Mouse (Mus musculus) limb, embryonic 14.5 days (tissue): ENCODE results near the gene Hs2st1. TPM values are rescaled to one million over a fixed set of nuclear protein-coding genes. Genes with fewer than 3 reads are reported as not detected.

Experiments
- ATAC-seq: fragments of 200-750 bp; cut with Nextera tagmentation; 2 replicates; pipeline ENCODE4 v1.8.0; 2017; ENCODE audit warnings: low read depth, moderate number of reproducible peaks, moderate TSS enrichment; ENCODE audit not compliant: low FRiP score
- DNase-seq: peaks from one replicate; pipeline ENCODE4 v3.0.0-alpha.2; 2015; ENCODE audit warnings: low spot score
- H3K27ac ChIP-seq: fragments of 300-500 bp; sonication (generic); replicated peaks from 2 replicates; pipeline ENCODE4 v1.5.1; 2014; ENCODE audit warnings: low read depth, mild to moderate bottlenecking, low read length, moderate library complexity, mixed read lengths
- H3K27me3 ChIP-seq: fragments of 300-500 bp; sonication (generic); 2 replicates; pipeline ENCODE4 v1.6.1; 2014; ENCODE audit warnings: low read length, mixed read lengths; ENCODE audit not compliant: control insufficient read depth, insufficient read depth
- H3K36me3 ChIP-seq: fragments of 300-500 bp; sonication (generic); 2 replicates; pipeline ENCODE4 v1.6.1; 2014; ENCODE audit warnings: mild to moderate bottlenecking, low read length, moderate library complexity, mixed read lengths; ENCODE audit not compliant: control insufficient read depth, insufficient read depth
- H3K4me1 ChIP-seq: fragments of 300-500 bp; sonication (generic); 2 replicates; pipeline ENCODE4 v1.6.1; 2014; ENCODE audit warnings: antibody characterized with exemption, low read length, mixed read lengths; ENCODE audit not compliant: control insufficient read depth, insufficient read depth
- H3K4me2 ChIP-seq: fragments of 300-500 bp; sonication (generic); replicated peaks from 2 replicates; pipeline ENCODE4 v1.6.1; 2014; ENCODE audit warnings: low read depth, mild to moderate bottlenecking, low read length, moderate library complexity; ENCODE audit not compliant: severe bottlenecking
- H3K4me3 ChIP-seq: fragments of 300-500 bp; sonication (generic); replicated peaks from 2 replicates; pipeline ENCODE4 v1.5.1; 2014; ENCODE audit warnings: low read length
- H3K9ac ChIP-seq: fragments of 300-500 bp; sonication (generic); 2 replicates; pipeline ENCODE4 v1.6.1; 2014; ENCODE audit warnings: mild to moderate bottlenecking, low read depth, low read length, moderate library complexity; ENCODE audit not compliant: severe bottlenecking
- H3K9me3 ChIP-seq: fragments of 300-500 bp; sonication (generic); 2 replicates; pipeline ENCODE4 v1.6.1; 2016; ENCODE audit warnings: low read length; ENCODE audit not compliant: control insufficient read depth
- POLR2A ChIP-seq: fragments of 200-500 bp; IDR thresholded peaks from 2 replicates; pipeline ENCODE4 v1.8.0; 2012; ENCODE audit warnings: inconsistent platforms, mild to moderate bottlenecking, moderate library complexity, borderline replicate concordance; ENCODE audit not compliant: insufficient read depth, insufficient read length; ENCODE audit errors: extremely low read depth
- WGBS: fragments of 180-500 bp; shearing (Covaris S2); extraction: QIAGEN DNeasy Blood & Tissue Kit; methylation state at CpG from one replicate; pipeline ENCODE4 v1.1.7; 2014; 5-methylcytosine and 5-hydroxymethylcytosine counted together
- polyA plus RNA-seq, 2 experiments: library from polyadenylated mRNA; depleted of rRNA in 1 of 2; stranded (reverse) in 1 of 2; unstranded in 1 of 2; fragments of >200 nt; fragmentation: Nextera tagmentation in 1 of 2; extraction: Ambion mirVana in 1 of 2; gene quantifications; 2 replicates each; pipeline versions ENCODE4 v1.2.1 to v1.2.3; 2012 to 2014

Gene Hs2st1
- polyA plus RNA-seq, 2 experiments = 15.8 to 20.6 TPM

- no peak for TF ChIP-seq POLR2A
- Histone ChIP-seq H3K9me3 (no peaks in the 10 kb centered on the region), H3K4me2 (no peak overlapping the region), H3K27ac (no peak overlapping the region), H3K27me3 (no peaks in the 10 kb centered on the region), H3K9ac (no peak overlapping the region), H3K4me3 (no peak overlapping the region), H3K36me3 (no peaks in the 10 kb centered on the region), H3K4me1 (peaks cover 42% of the 10 kb centered on the region)
- no peak for ATAC-seq
- DNase-seq = no peak
- 92% methylated on average over 4 of the region's 4 CpGs for WGBS
Observed at GRCm38 (mm10) chr3:144535056-144535455, 34.9 kb downstream of the Hs2st1 start.

DNA sequence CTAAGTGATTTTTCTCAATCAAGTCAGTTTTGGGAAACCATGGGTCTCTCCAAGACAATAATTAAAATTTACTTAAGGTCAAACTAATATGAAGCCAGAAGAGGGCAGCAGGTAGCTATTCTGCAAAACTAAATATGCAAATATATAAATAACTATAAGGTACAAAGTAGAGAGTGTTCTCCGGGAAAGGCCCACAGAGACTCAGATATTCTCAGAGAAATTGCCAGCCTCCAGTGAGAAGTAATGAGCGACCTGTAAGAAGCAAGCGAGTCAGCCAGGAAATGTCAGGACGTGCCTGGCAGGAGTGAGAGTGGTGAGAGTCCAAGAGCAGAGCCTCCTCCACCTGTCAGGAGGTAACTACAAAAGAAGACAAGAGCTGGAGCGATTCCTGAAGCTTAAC, 39.0 kb downstream of the Hs2st1 start:
- no peak overlapping the region for H3K4me3 ChIP-seq
- peak overlapping the region; percentile 33; the same call in 1 of the 2 replicates for H3K4me2 ChIP-seq
- TF ChIP-seq POLR2A = no peak
- 33% methylated on average over 5 of the region's 5 CpGs for WGBS
- ATAC-seq (0 out of 2 replicates have a peak, but pooled peaks have one; percentile 13), DNase-seq (no peak)
- H3K4me1 ChIP-seq = peaks cover 32% of the 10 kb centered on the region
- H3K27ac ChIP-seq = peak overlapping the region; percentile 78
- H3K9ac ChIP-seq = no peak overlapping the region
- no peaks in the 10 kb centered on the region for H3K36me3 ChIP-seq
- no peaks in the 10 kb centered on the region for H3K9me3 ChIP-seq
- H3K27me3 ChIP-seq = no peaks in the 10 kb centered on the region

- DNase-seq = no peak
Observed at GRCm38 (mm10) chr3:144527918-144528317, 42.1 kb downstream of the Hs2st1 start.

DNA sequence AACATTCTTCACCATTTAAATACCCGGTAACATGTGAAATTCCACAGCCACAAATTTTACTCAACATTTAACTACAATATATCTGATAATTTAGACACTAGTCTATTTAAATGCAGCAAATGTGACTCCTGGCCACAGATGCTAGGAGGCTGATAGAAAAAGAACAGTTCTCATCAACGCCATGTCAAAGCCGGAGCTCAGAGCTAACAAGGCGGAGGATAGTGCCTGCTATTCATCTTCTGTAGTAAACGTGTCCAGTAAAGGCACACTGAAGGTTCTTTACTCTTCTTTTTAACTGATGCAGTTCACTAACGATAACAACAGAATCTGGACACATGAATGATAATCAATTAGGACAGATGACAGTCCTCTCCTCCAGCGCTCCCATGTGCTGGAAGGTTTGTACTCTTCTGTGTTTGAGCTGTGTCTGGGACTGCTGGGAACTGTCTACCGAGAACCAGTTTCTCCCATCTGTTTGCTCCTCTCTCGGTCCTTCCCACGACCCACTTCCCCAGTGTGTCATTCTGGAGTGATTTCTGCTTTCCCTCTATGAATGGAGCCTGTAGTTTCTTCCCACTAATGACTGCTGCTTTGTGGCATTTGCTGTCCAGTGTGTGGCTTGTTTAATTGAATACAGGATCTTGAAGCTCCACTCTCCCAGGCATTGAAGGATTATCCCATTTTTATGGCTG, 50.3 kb downstream of the Hs2st1 start:
- TF ChIP-seq POLR2A = no peak
- Histone ChIP-seq H3K27me3 (no peaks in the 10 kb centered on the region), H3K36me3 (no peaks in the 10 kb centered on the region), H3K4me2 (no peak overlapping the region), H3K9ac (no peak overlapping the region), H3K27ac (no peak overlapping the region), H3K9me3 (no peaks in the 10 kb centered on the region), H3K4me1 (peaks cover 3% of the 10 kb centered on the region; the same call in 1 of the 2 replicates), H3K4me3 (no peak overlapping the region)
- ATAC-seq = no peak
- DNase-seq = no peak
- WGBS = 73% methylated on average over 10 of the region's 10 CpGs

More at GRCm38 (mm10) chr3:144527918-144528317, 42.1 kb downstream of the Hs2st1 start:
- 87% methylated on average over 7 of the region's 7 CpGs for WGBS
- no peaks in the 10 kb centered on the region for H3K36me3 ChIP-seq
- no peak for TF ChIP-seq POLR2A
- no peak overlapping the region for H3K4me2 ChIP-seq
- H3K27me3 ChIP-seq = no peaks in the 10 kb centered on the region
- H3K9ac ChIP-seq = no peak overlapping the region
- H3K4me1 ChIP-seq = peaks cover 20% of the 10 kb centered on the region
- no peak overlapping the region for H3K27ac ChIP-seq
- H3K9me3 ChIP-seq = no peaks in the 10 kb centered on the region
- no peak for ATAC-seq
- no peak overlapping the region for H3K4me3 ChIP-seq

GRCm38 (mm10) chr3:144518917-144519316, 51.1 kb downstream of the Hs2st1 start:
- Histone ChIP-seq H3K36me3 (no peaks in the 10 kb centered on the region), H3K4me1 (peaks cover 3% of the 10 kb centered on the region; the same call in 1 of the 2 replicates), H3K27me3 (no peaks in the 10 kb centered on the region), H3K9ac (no peak overlapping the region), H3K4me3 (no peak overlapping the region), H3K4me2 (no peak overlapping the region), H3K27ac (no peak overlapping the region), H3K9me3 (no peaks in the 10 kb centered on the region)
- TF ChIP-seq POLR2A = no peak
- WGBS = 63% methylated on average over 5 of the region's 5 CpGs
- no peak for ATAC-seq
- no peak for DNase-seq
